Mouse (Mus musculus) urinary bladder, postnatal 14 days (tissue): ENCODE measurements at regions not wholly inside any gene's neighbourhood (a gene's known extent, or its start where the extent isn't known, plus 50 kb on each side); places are given as distances from the start of the nearest gene placed in this dataset.

Source experiments
- DNase-seq: peaks from one replicate; pipeline ENCODE4 v3.0.0; 2021; ENCODE audit warnings: low spot score

- DNase-seq: no peak
These were observed 185.3 kb downstream of the Snx13 start for GRCm38 (mm10) chr12:35232322-35232673.

- no peak for DNase-seq
These were observed 184.7 kb downstream of the Snx13 start for GRCm38 (mm10) chr12:35231414-35232321.

- DNase-seq: no peak
These were observed 173.4 kb downstream of the Snx13 start for GRCm38 (mm10) chr12:35220429-35220828.

- no peak for DNase-seq
These were observed 173.0 kb downstream of the Snx13 start for GRCm38 (mm10) chr12:35220002-35220401.

- DNase-seq: no peak
These were observed 169.7 kb downstream of the Snx13 start for GRCm38 (mm10) chr12:35216725-35217124.

GRCm38 (mm10) chr12:35209399-35209798 is 162.4 kb downstream of the Snx13 start:
- DNase-seq: no peak

- DNase-seq: no peak
These were observed 160.6 kb downstream of the Snx13 start for GRCm38 (mm10) chr12:35207605-35208004.

- no peak for DNase-seq
These were observed 156.4 kb downstream of the Snx13 start for GRCm38 (mm10) chr12:35203398-35203797.

- DNase-seq: no peak
These were observed 153.1 kb downstream of the Snx13 start for GRCm38 (mm10) chr12:35200110-35200509.
